Mouse (Mus musculus): ENCODE data around the gene Arpc3. TPM values are rescaled to one million over a fixed set of nuclear protein-coding genes. Genes with fewer than 3 reads are reported as not detected.
A peak's percentile ranks its signal among the peaks of the same experiment; 100 is the strongest.

Arpc3 gene
- 741 and 780 TPM in 2 replicates for polyA plus RNA-seq (2012; ENCODE audit: insufficient read depth, insufficient read length, missing spikeins)

DNA sequence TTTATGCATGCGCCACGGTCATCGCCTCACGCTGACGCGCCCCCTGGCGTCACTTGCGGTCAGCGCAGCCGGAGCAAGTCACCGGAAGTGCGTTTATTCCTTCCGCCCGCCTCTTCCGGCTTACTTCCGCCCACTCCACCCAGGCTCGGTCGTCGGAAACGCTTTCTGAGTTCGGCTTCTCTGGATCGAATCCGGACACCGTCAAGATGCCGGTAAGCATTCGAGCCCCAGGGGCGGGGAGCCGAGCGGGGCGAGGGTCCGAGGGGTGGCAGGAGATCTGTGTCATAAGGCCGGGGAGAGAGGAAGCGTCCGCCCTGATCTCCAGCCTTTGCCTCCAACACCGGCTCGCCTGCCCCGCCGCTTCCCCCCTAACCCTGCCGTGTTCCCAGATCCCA, at the start of gene Arpc3:
TSS of gene Arpc3 (plus strand) at position 93 of the 395 bp plus-strand sequence.
- TF ChIP-seq POLR2A (IDR thresholded peaks at IDR 0.05; ENCODE audit: borderline replicate concordance, low read depth, low read length) = no peak
- peak; percentile 28; the same call in 1 of the 2 replicates for TF ChIP-seq CTCF (IDR thresholded peaks at IDR 0.05; ENCODE audit: low read depth, low read length)
- Histone ChIP-seq H3K4me3 (ENCODE audit: insufficient read depth, low read length) (peak within 1 kb of the TSS; percentile 74), H3K4me1 (ENCODE audit: control insufficient read depth, insufficient read depth, low read length) (peaks cover 25% of the 10 kb centered on the region), H3K27ac (ENCODE audit: insufficient read depth, low read depth, low read length) (peak within 1 kb of the TSS; percentile 85)

DNA sequence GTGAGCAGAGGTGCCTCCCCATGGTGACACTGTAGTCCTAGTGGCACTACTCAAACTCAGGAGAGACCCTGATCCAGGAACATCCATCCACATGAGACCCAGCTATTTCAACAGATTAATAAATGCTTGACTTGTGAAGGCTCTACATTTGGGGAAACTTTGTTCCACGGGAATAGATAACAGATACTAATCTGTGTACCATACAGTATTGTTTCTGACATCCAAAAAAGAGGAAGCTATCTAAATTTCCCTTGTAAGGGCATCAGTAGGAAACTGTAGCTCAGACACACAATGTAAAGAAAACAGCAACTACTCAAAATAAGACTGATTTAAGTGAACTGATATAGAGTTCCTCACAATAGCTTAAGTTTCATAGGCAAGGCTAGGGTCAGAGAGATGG, 48.8 kb upstream of the Arpc3 start:
- Histone ChIP-seq H3K27ac (ENCODE audit: insufficient read depth, low read depth, low read length) (no peak overlapping the region), H3K4me1 (ENCODE audit: control insufficient read depth, insufficient read depth, low read length) (peaks cover 16% of the 10 kb centered on the region), H3K4me3 (ENCODE audit: insufficient read depth, low read length) (no peak overlapping the region)
- TF ChIP-seq CTCF (IDR thresholded peaks at IDR 0.05; ENCODE audit: low read depth, low read length) (no peak), POLR2A (IDR thresholded peaks at IDR 0.05; ENCODE audit: borderline replicate concordance, low read depth, low read length) (no peak)

DNA sequence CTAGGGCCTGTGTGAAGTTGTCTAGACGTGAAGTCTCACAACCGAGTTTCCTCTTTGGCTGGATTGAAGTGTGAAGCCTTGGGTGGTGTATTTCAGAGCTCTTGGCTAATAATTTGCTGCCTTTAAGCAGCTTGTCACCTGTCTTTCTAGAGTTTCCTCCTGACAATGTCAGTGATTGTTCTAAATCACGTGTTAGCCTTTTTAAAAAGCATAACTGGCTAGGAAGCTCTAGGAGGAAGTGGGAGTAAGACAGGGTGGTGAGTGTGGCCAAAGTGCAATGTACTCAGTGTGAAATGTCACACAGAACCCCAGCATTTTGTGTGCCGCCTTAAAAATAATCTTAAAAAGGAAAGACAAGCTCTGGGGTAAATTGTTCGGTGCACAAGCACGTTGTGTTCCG, 47.9 kb upstream of the Arpc3 start:
- Histone ChIP-seq H3K4me3 (ENCODE audit: insufficient read depth, low read length) (no peak overlapping the region), H3K27ac (ENCODE audit: insufficient read depth, low read depth, low read length) (peak overlapping the region; percentile 29), H3K4me1 (ENCODE audit: control insufficient read depth, insufficient read depth, low read length) (peaks cover 16% of the 10 kb centered on the region)
- no peak for TF ChIP-seq POLR2A (IDR thresholded peaks at IDR 0.05; ENCODE audit: borderline replicate concordance, low read depth, low read length)
- TF ChIP-seq CTCF (IDR thresholded peaks at IDR 0.05; ENCODE audit: low read depth, low read length) = no peak

DNA sequence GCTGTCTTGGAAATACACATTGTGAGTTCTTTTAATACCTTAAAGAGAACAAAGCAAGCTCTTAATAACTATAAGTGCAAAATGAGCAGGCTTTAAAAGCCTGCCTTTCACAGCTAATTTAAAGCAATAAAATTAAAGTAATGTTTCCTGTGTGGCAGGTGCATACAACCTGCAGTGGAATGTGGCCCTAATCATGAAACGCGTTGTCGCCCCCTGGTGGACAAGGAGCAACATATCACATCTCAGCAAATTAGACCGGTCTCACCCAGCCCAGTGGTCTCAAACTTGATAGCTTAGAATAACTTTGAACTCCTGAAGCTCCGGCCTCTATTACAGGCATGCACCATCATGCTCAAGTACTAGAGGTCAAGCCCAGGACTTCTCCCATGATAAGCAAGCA, 47.4 kb upstream of the Arpc3 start:
- TF ChIP-seq CTCF (IDR thresholded peaks at IDR 0.05; ENCODE audit: low read depth, low read length) (peak; percentile 86), POLR2A (IDR thresholded peaks at IDR 0.05; ENCODE audit: borderline replicate concordance, low read depth, low read length) (no peak)
- Histone ChIP-seq H3K4me3 (ENCODE audit: insufficient read depth, low read length) (no peak overlapping the region), H3K4me1 (ENCODE audit: control insufficient read depth, insufficient read depth, low read length) (peaks cover 16% of the 10 kb centered on the region), H3K27ac (ENCODE audit: insufficient read depth, low read depth, low read length) (peak overlapping the region; percentile 29)

DNA sequence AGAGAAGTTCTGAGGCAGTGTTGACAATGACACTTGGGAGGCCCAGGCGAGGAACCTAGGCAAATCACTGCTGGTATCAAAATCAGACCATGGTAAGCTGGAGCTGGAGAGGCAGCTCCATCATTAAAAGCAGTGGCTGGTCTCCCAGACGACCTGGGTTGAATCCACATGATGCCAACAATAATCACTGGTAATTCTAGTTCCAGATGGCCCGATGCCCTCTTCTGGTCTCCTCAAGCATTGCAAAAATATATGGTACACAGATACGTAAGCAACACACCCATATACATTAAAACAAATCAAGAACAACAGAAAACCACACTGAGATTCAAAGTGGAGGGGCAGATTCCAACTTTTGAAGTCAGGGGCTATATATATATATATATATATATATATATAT, 45.9 kb upstream of the Arpc3 start:
- no peak overlapping the region for H3K4me3 ChIP-seq (ENCODE audit: insufficient read depth, low read length)
- no peak overlapping the region for H3K27ac ChIP-seq (ENCODE audit: insufficient read depth, low read depth, low read length)
- H3K4me1 ChIP-seq (ENCODE audit: control insufficient read depth, insufficient read depth, low read length) = peaks cover 16% of the 10 kb centered on the region
- no peak for TF ChIP-seq POLR2A (IDR thresholded peaks at IDR 0.05; ENCODE audit: borderline replicate concordance, low read depth, low read length)
- no peak for TF ChIP-seq CTCF (IDR thresholded peaks at IDR 0.05; ENCODE audit: low read depth, low read length)

DNA sequence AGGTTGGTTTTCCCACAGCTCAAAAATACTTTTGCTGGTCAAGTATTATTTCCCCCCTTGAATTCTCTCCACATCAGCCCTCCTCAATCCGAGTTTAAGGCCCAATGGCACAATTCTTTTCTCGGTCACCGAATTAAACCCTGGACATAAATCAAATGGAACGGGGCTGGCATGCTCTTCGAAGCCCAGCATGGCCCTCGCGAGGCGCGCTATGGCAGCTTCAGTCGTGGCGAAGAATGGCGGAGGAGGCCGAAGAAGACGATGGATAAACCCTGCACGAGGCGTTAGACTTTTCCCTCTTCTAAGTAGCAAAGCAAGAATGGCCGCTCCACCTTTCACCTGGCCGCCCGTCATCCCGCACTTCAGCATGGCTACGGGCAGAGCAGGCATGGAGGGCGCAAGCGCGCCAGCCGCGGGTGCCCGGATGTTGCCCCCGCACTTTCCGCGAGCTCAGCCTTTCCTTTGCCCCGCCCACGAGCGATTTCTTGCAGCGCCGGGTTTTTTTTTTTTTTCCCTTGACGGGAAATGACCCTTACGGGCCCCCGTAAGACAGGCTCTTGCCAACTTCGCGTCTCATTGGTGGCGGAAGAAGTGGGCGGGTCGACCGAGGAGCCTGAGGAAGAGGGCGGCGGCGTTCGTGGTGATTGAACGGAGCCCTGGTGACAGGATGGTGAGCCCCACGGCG, 37.7 kb upstream of the Arpc3 start, which contains the start of the genes Rad9b and Vps29:
TSS of gene Rad9b (minus strand) at position 427 of the 685 bp plus-strand sequence.
TSS of gene Vps29 (plus strand) at position 563 of the 685 bp plus-strand sequence.
- Histone ChIP-seq H3K4me1 (ENCODE audit: control insufficient read depth, insufficient read depth, low read length) (peaks cover 10% of the 10 kb centered on the region), H3K4me3 (ENCODE audit: insufficient read depth, low read length) (peak within 1 kb of the TSS; percentile 69), H3K27ac (ENCODE audit: insufficient read depth, low read depth, low read length) (peak within 1 kb of the TSS; percentile 66)
- no peak for TF ChIP-seq POLR2A (IDR thresholded peaks at IDR 0.05; ENCODE audit: borderline replicate concordance, low read depth, low read length)
- no peak for TF ChIP-seq CTCF (IDR thresholded peaks at IDR 0.05; ENCODE audit: low read depth, low read length)

DNA sequence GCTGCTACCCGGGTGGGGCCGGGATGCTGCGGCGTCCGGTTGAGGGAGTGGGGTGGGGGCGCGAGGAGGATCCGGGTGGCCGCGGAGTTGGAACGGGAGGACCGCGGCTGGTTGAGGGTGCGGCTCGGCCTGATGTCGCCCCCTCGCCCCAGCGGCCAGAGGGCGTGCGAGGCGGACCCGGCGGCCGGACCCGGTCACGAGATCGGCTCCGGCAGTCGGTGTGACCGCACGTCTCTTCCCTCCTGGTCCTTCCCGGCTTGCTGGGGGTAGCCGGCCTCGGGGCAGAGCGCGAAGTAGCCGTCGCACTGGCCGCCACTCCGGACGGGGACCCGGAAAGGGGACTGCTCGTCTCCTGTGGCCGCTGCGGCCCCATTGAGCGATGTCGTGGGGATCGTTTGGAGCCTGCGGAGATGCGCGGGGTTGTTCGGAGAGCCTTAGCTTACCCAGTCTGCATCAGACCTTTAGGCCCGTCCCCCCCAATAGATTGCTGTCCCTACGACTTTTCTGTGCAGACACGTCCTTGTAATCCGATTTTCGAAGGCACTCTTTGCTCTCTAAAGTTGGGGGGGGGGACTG, 37.1 kb upstream of the Arpc3 start:
- peak overlapping the region; percentile 66 for H3K27ac ChIP-seq (ENCODE audit: insufficient read depth, low read depth, low read length)
- peak overlapping the region; percentile 68 for H3K4me3 ChIP-seq (ENCODE audit: insufficient read depth, low read length)
- TF ChIP-seq CTCF (IDR thresholded peaks at IDR 0.05; ENCODE audit: low read depth, low read length) (no peak), POLR2A (IDR thresholded peaks at IDR 0.05; ENCODE audit: borderline replicate concordance, low read depth, low read length) (no peak)
- H3K4me1 ChIP-seq (ENCODE audit: control insufficient read depth, insufficient read depth, low read length) = peaks cover 10% of the 10 kb centered on the region

DNA sequence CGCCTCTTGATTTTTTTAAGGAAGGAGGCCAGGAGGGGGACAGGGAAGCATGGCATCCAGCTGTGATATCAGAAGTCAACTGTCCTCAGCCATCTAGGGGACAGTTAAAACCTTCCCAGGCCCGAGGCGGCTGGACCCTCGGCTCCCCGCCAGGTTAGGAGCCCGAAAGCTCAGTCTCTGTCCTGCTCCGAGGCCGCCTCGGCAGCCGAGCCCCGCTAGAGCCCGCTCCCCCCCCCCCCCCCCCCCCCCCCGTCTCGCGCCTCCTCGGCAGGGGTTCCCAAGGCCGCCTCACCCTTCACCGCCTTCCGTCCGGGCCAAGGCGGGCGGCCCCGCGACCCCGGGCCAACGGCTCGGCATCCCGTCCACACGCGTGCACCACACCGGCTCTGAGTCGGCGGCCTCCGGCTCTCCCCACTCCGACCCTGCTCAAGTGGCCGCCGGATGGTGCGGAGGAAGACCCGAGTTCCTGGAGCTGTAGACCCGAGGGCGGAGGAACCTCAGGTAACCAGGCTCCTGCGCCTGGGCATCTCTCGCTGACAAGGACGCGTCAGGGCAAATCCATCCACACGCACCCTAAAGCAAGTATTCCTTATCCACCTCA, 20.0 kb upstream of the Arpc3 start, which contains the start of gene Gpn3:
TSS of gene Gpn3 (plus strand) at position 286 of the 601 bp plus-strand sequence.
- Histone ChIP-seq H3K4me1 (ENCODE audit: control insufficient read depth, insufficient read depth, low read length) (peaks cover 6% of the 10 kb centered on the region; the same call in 1 of the 2 replicates), H3K27ac (ENCODE audit: insufficient read depth, low read depth, low read length) (peak within 1 kb of the TSS; percentile 52), H3K4me3 (ENCODE audit: insufficient read depth, low read length) (peak within 1 kb of the TSS; percentile 79)
- TF ChIP-seq POLR2A (IDR thresholded peaks at IDR 0.05; ENCODE audit: borderline replicate concordance, low read depth, low read length) (no peak), CTCF (IDR thresholded peaks at IDR 0.05; ENCODE audit: low read depth, low read length) (no peak)

DNA sequence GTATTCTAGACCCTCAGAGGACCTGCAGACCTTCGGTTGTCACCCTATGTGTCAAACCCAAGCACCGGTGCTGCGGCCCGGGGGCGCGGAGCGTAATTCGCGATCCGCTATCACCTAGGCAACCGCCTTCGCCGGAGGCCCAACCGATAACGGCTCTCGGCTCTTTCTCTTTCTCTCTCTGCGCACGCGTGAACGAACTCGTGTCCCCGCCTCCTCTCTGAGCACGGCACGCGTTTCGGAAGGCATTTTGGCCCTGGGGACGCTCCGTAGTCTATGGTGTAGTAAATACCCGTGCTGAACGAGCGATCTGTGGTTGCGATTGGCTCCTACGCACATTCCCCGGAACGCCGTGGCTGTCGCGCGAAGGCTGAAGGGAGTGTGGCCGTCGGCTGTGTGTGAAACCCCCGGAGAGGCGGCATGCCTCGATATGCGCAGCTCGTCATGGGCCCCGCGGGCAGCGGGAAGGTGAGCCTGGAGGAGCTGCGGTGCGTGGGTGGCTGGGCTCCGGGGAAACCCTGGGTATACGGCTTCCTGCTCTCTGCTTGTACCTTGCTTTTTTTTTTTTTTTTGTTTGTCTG, 19.4 kb upstream of the Arpc3 start, which contains the start of gene Fam216a:
TSS of gene Fam216a (minus strand) at position 173 of the 578 bp plus-strand sequence.
- H3K27ac ChIP-seq (ENCODE audit: insufficient read depth, low read depth, low read length) = peak within 1 kb of the TSS; percentile 52
- peak within 1 kb of the TSS; percentile 79 for H3K4me3 ChIP-seq (ENCODE audit: insufficient read depth, low read length)
- no peak for TF ChIP-seq CTCF (IDR thresholded peaks at IDR 0.05; ENCODE audit: low read depth, low read length)
- 0 out of 2 replicates have a peak, but pooled peaks have one; percentile 77 for TF ChIP-seq POLR2A (IDR thresholded peaks at IDR 0.05; ENCODE audit: borderline replicate concordance, low read depth, low read length)
- H3K4me1 ChIP-seq (ENCODE audit: control insufficient read depth, insufficient read depth, low read length) = peaks cover 3% of the 10 kb centered on the region; the same call in 1 of the 2 replicates
